Mouse (Mus musculus) thymus, adult 2 months (tissue): ENCODE data around the gene Dact2. TPM values are rescaled to one million over a fixed set of nuclear protein-coding genes. Genes with fewer than 3 reads are reported as not detected.

ENCODE experiments used
- DNase-seq: peaks from one replicate; pipeline ENCODE4 v3.0.0; 2021
- H3K27ac ChIP-seq: fragments of 200-500 bp; 2 replicates; pipeline ENCODE4 v1.5.1; 2012; ENCODE audit warnings: low read length, control low read depth; ENCODE audit not compliant: control insufficient read depth, insufficient read depth
- H3K27me3 ChIP-seq: fragments of 200-500 bp; 2 replicates; pipeline ENCODE4 v1.6.1; 2012; ENCODE audit warnings: mild to moderate bottlenecking, low read length, moderate library complexity, mixed read lengths; ENCODE audit not compliant: control insufficient read depth, insufficient read depth
- H3K36me3 ChIP-seq: fragments of 200-500 bp; 2 replicates; pipeline ENCODE4 v1.6.1; 2012; ENCODE audit warnings: mild to moderate bottlenecking, low read length, moderate library complexity; ENCODE audit not compliant: control insufficient read depth, insufficient read depth
- H3K4me1 ChIP-seq: fragments of 200-500 bp; replicated peaks from 2 replicates; pipeline ENCODE4 v1.6.1; 2012; ENCODE audit warnings: low read length; ENCODE audit not compliant: control insufficient read depth, insufficient read depth
- H3K4me3 ChIP-seq: fragments of 200-500 bp; 2 replicates; pipeline ENCODE4 v1.5.1; 2012; ENCODE audit warnings: mild to moderate bottlenecking, low read length, control low read depth, moderate library complexity; ENCODE audit not compliant: control insufficient read depth, insufficient read depth
- CTCF ChIP-seq: fragments of 200-500 bp; IDR thresholded peaks from 2 replicates; pipeline ENCODE4 v1.5.1; 2012; ENCODE audit warnings: mild to moderate bottlenecking, control low read depth, low read length, moderate library complexity, borderline replicate concordance; ENCODE audit not compliant: control insufficient read depth, poor library complexity, insufficient read depth; ENCODE audit errors: extremely low read depth
- POLR2A ChIP-seq: fragments of 200-500 bp; IDR thresholded peaks from 2 replicates; pipeline ENCODE4 v1.6.1; 2012; ENCODE audit warnings: mild to moderate bottlenecking, low read length, control low read depth, moderate library complexity; ENCODE audit not compliant: control insufficient read depth, poor library complexity, insufficient read depth; ENCODE audit errors: extremely low read depth
- WGBS: fragments of 180-500 bp; shearing (Covaris S2); methylation state at CpG from one replicate; pipeline ENCODE4 v1.1.7; 2018; 5-methylcytosine and 5-hydroxymethylcytosine counted together
- polyA plus RNA-seq: library from polyadenylated mRNA; depleted of rRNA; stranded (reverse); fragments of >200 nt; gene quantifications from 2 replicates; pipeline ENCODE4 v1.2.3, GENCODE M21; 2012

Gene Dact2
- polyA plus RNA-seq, 1 experiment: 45.8 TPM

DNA sequence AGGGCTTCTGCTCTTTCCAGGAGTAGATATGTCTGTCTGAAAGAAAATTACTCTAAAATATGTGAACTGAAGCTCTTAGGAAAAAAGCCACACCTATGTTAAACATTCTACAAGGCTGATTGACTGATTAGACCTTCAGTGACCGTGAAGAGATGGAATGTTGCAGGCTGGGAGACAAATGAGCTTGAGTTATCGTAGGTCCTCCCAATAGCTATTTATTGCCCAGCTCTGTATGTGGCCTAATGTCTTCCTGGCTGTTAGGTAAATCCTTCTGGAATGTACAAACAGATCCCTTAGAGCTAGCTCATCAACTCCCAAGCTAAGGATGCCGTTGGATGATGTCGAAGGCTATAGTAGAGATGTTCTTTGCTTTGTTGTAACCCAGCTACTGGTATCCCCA, 11.7 kb downstream of the Dact2 start:
- TF ChIP-seq CTCF (no peak), POLR2A (no peak)
- Histone ChIP-seq H3K4me1 (no peaks in the 10 kb centered on the region), H3K4me3 (no peak overlapping the region), H3K36me3 (no peaks in the 10 kb centered on the region), H3K27me3 (no peaks in the 10 kb centered on the region), H3K27ac (no peak overlapping the region)
- no peak for DNase-seq
- 84% methylated on average over 4 of the region's 4 CpGs for WGBS

DNA sequence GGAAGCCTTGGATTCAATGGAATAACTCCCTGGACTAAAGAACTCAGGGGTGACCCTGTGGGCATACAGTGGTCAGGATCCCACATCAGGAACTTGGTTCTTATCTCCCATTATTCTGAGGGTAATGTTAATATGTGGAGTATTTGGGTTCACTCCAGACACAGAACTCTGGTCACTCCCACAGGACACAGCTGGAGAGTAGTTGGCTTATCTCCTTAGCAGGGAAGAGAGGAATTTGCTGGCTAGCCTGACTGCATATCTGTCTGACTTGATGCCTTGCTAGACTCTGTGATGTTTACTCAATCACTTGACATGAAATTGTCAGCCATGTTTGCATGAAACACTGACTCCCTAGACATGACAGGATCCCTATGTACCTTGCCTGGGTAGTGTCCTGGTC, 15.6 kb downstream of the Dact2 start:
- no peaks in the 10 kb centered on the region for H3K27me3 ChIP-seq
- no peaks in the 10 kb centered on the region for H3K4me1 ChIP-seq
- H3K27ac ChIP-seq: no peak overlapping the region
- no peak for TF ChIP-seq POLR2A
- no peaks in the 10 kb centered on the region for H3K36me3 ChIP-seq
- no peak overlapping the region for H3K4me3 ChIP-seq
- DNase-seq: no peak

DNA sequence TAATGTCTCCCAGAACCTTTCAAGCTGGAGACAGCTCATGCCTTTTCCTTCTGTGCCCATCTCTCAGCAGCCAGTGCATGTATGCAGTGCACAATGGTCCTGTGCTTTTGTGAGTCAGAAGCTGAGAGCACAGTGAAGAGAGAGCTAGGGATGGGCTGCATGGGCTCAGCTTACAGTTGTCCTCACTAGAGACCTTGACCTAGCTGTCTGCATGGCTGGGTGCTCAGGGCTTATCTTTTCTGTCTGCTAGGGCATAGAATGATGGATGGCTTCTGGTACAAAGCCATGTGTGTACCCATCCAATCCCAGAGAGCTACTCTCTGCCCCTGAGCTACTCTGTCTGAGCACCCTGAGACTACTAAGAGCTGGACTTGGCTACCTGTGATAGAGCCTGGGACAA, 17.0 kb downstream of the Dact2 start:
- no peaks in the 10 kb centered on the region for H3K36me3 ChIP-seq
- no peaks in the 10 kb centered on the region for H3K4me1 ChIP-seq
- DNase-seq: no peak
- no peak overlapping the region for H3K4me3 ChIP-seq
- no peaks in the 10 kb centered on the region for H3K27me3 ChIP-seq
- no peak overlapping the region for H3K27ac ChIP-seq
- TF ChIP-seq POLR2A (no peak), CTCF (no peak)

GRCm38 (mm10) chr17:14186176-14186575, 17.9 kb downstream of the Dact2 start:
- Histone ChIP-seq H3K27ac (no peak overlapping the region), H3K4me1 (no peaks in the 10 kb centered on the region), H3K27me3 (no peaks in the 10 kb centered on the region), H3K4me3 (no peak overlapping the region), H3K36me3 (no peaks in the 10 kb centered on the region)
- no peak for DNase-seq
- no peak for TF ChIP-seq CTCF
- 88% methylated on average over 3 of the region's 3 CpGs for WGBS

GRCm38 (mm10) chr17:14184192-14184814, 19.8 kb downstream of the Dact2 start:
- no peak overlapping the region for H3K27ac ChIP-seq
- no peaks in the 10 kb centered on the region for H3K4me1 ChIP-seq
- no peaks in the 10 kb centered on the region for H3K27me3 ChIP-seq
- no peaks in the 10 kb centered on the region for H3K36me3 ChIP-seq
- H3K4me3 ChIP-seq: no peak overlapping the region
- DNase-seq: no peak
- WGBS: 92% methylated on average over 4 of the region's 4 CpGs
- TF ChIP-seq CTCF (no peak), POLR2A (no peak)

DNA sequence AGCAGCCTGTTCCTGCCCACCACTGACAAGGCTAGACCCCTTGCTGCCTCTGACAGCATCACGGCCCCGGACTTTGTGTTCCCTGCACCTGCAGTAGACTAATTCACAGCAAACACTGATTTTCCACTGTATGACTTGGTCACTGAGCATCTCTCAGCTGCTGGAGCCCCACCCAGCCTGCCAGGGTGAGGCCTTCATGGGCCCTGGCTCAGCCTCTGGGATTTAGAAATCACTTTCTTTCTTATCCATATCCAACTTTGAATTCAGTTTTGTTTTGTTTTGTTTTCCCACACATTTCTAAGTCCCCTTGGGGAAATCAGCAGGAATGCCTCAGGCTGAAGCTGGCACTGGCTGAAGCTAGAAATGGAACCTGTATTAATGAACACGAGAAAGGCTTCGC, 20.4 kb downstream of the Dact2 start:
- Histone ChIP-seq H3K4me1 (no peaks in the 10 kb centered on the region), H3K27me3 (no peaks in the 10 kb centered on the region), H3K36me3 (no peaks in the 10 kb centered on the region), H3K4me3 (no peak overlapping the region), H3K27ac (no peak overlapping the region)
- TF ChIP-seq POLR2A (no peak), CTCF (no peak)
- no peak for DNase-seq
- WGBS: 98% methylated on average over 4 of the region's 4 CpGs

GRCm38 (mm10) chr17:14182860-14183259, 21.2 kb downstream of the Dact2 start:
- H3K27ac ChIP-seq: no peak overlapping the region
- H3K4me3 ChIP-seq: no peak overlapping the region
- no peaks in the 10 kb centered on the region for H3K27me3 ChIP-seq
- no peaks in the 10 kb centered on the region for H3K36me3 ChIP-seq
- TF ChIP-seq POLR2A: no peak
- H3K4me1 ChIP-seq: no peaks in the 10 kb centered on the region
- 94% methylated on average over 3 of the region's 3 CpGs for WGBS
- DNase-seq: no peak
